Mouse (Mus musculus): ENCODE data around the gene Cdk2ap2.

DNA sequence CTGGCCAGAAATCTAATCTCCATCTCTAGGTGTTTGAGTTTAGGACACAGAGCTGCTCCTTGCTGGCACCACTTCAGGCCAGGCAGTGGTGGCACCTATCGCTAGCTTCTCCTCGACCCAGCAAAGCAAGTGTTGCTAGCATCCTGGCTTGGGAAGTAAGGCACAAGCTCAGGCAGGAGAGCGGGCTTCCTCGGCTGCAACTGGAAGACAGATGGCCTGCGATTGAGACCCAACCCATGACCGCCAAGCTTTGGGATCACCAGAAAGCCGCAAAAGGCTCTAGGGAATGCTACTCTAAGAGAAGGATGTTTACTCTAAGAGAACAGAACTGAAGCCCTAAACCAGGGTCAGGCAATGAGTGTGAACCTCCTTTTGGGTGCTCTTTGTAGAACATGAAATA, 32.5 kb downstream of the Cdk2ap2 start:
- TF ChIP-seq ZNF384 (IDR thresholded peaks at IDR 0.05; ENCODE audit: low read depth, low read length) (no peak), ZC3H11A (IDR thresholded peaks at IDR 0.05; ENCODE audit: borderline replicate concordance, low read depth, low read length) (no peak), MAFK (IDR thresholded peaks at IDR 0.05; ENCODE audit: insufficient read depth, low read depth, low read length) (no peak), CHD2 (IDR thresholded peaks at IDR 0.05; ENCODE audit: low read depth, low read length) (no peak), HCFC1 (IDR thresholded peaks at IDR 0.05; ENCODE audit: borderline replicate concordance, insufficient read depth, low read length) (no peak)

Data from ES-E14 (cell line).